Mouse (Mus musculus): ENCODE measurements at regions not wholly inside any gene's neighbourhood (a gene's known extent, or its start where the extent isn't known, plus 50 kb on each side); places are given as distances from the start of the nearest gene placed in this dataset.
A peak's percentile ranks its signal among the peaks of the same experiment; 100 is the strongest.

- peak; percentile 55 for DNase-seq (ENCODE audit: low read depth, low spot score)
- TF ChIP-seq MYC (IDR thresholded peaks at IDR 0.05; ENCODE audit: low read depth, low read length) (peak; percentile 51; the same call in 1 of the 2 replicates), KAT2A (conservative IDR thresholded peaks at IDR 0.05; ENCODE audit: low read depth, low read length) (no peak), MXI1 (IDR thresholded peaks at IDR 0.05; ENCODE audit: low read depth, low read length) (0 out of 2 replicates have a peak, but pooled peaks have one; percentile 3), POLR2A (IDR thresholded peaks at IDR 0.05; ENCODE audit: control insufficient read depth in 1 of 2, insufficient read depth in 1 of 2, low read depth in 1 of 2, low read length in 2 of 2, poor library complexity in 1 of 2) (no peak), EP300 (IDR thresholded peaks at IDR 0.05; ENCODE audit: low read depth in 1 of 2, low read length in 2 of 2) (peak; percentile 72 to 83), POLR2AphosphoS5 (IDR thresholded peaks at IDR 0.05; ENCODE audit: borderline replicate concordance, low read depth, low read length) (no peak), ZC3H11A (IDR thresholded peaks at IDR 0.05; ENCODE audit: low read depth, low read length) (0 out of 2 replicates have a peak, but pooled peaks have one; percentile 9), ETS1 (IDR thresholded peaks at IDR 0.05; ENCODE audit: low read depth, low read length) (peak; percentile 69; the same call in 1 of the 2 replicates), SMC3 (IDR thresholded peaks at IDR 0.05; ENCODE audit: low read depth, low read length) (no peak), BHLHE40 (IDR thresholded peaks at IDR 0.05; ENCODE audit: borderline replicate concordance, low read depth, low read length) (peak; percentile 30; the same call in 1 of the 2 replicates), TAL1 (IDR thresholded peaks at IDR 0.05; ENCODE audit: low read length) (peak; percentile 55), GATA1 (IDR thresholded peaks at IDR 0.05; ENCODE audit: low read depth, low read length) (peak; percentile 73), RCOR1 (IDR thresholded peaks at IDR 0.05; ENCODE audit: low read depth, low read length) (peak; percentile 72), ELF1 (IDR thresholded peaks at IDR 0.05; ENCODE audit: low read depth, low read length) (no peak), MAX (IDR thresholded peaks at IDR 0.05; ENCODE audit: low read length) (no peak), TCF12 (IDR thresholded peaks at IDR 0.05; ENCODE audit: low read depth, low read length) (peak; percentile 58; the same call in 1 of the 2 replicates), HCFC1 (IDR thresholded peaks at IDR 0.05; ENCODE audit: low read depth, low read length) (no peak), MEF2A (IDR thresholded peaks at IDR 0.05; ENCODE audit: extremely low read depth, insufficient replicate concordance, low read depth, low read length, poor library complexity, severe bottlenecking) (no peak), ZKSCAN1 (IDR thresholded peaks at IDR 0.05; ENCODE audit: low read depth, low read length) (no peak)
- Histone ChIP-seq H3K9ac (ENCODE audit: control insufficient read depth, low read depth, low read length, poor library complexity, severe bottlenecking) (no peak overlapping the region), H3K27ac (ENCODE audit: control insufficient read depth, low read depth, low read length) (peak overlapping the region; percentile 66), H3K4me1 (ENCODE audit: control insufficient read depth in 1 of 2, insufficient read depth in 2 of 2, low read length in 2 of 2) (peaks cover 0 to 14% of the 10 kb centered on the region in 2 experiments; a peak in 2 of 4 replicates), H3K9me3 (replicated peaks; ENCODE audit: insufficient read depth, low read length) (no peaks in the 10 kb centered on the region), H3K4me3 (ENCODE audit: control insufficient read depth in 1 of 2, insufficient read depth in 1 of 2, low read depth in 2 of 2, low read length in 2 of 2) (peak overlapping the region; percentile 16 to 29), H3K27me3 (ENCODE audit: control insufficient read depth in 1 of 2, insufficient read depth in 2 of 2, low read length in 2 of 2) (peaks cover 0 to 1% of the 10 kb centered on the region in 2 experiments; a peak in 2 of 4 replicates), H3K36me3 (ENCODE audit: control insufficient read depth in 1 of 2, insufficient read depth in 2 of 2, low read length in 2 of 2) (peaks cover 0 to 15% of the 10 kb centered on the region in 2 experiments; a peak in 2 of 4 replicates), H3K79me2 (ENCODE audit: control insufficient read depth, insufficient read depth, low read length, poor library complexity) (no peaks in the 10 kb centered on the region)
Measured at GRCm38 (mm10) chr2:72813282-72813974, 166.8 kb downstream of the Sp3 start.

DNA sequence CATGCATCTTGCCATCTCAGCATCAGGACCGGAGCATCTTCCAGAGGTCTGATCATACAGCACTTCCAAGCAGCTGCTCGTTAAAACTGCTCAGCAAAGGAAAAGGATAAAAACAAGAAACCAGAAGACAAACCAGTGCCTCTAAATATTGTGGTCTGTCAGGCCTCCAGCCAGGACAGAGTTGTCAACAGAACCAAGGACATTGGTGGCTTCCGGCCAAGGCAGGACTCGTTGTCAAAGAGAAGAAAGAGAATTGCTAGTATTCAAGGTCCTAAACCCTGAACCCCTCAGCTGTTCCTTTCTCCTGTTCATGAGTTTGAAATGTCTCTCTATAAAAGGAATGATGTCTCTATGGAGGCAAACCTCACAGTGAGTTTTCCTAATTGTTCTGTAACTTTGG is 155.0 kb downstream of the Sp3 start:
- no peaks in the 10 kb centered on the region for H3K79me2 ChIP-seq (ENCODE audit: control insufficient read depth, insufficient read depth, low read length, poor library complexity)
- no peak overlapping the region for H3K27ac ChIP-seq (ENCODE audit: control insufficient read depth, low read depth, low read length)
- TF ChIP-seq MAX (IDR thresholded peaks at IDR 0.05; ENCODE audit: low read length) (no peak), CHD1 (IDR thresholded peaks at IDR 0.05; ENCODE audit: low read depth, low read length) (no peak), MXI1 (IDR thresholded peaks at IDR 0.05; ENCODE audit: low read depth, low read length) (no peak), MEF2A (IDR thresholded peaks at IDR 0.05; ENCODE audit: extremely low read depth, insufficient replicate concordance, low read depth, low read length, poor library complexity, severe bottlenecking) (no peak)
- no peaks in the 10 kb centered on the region for H3K9me3 ChIP-seq (replicated peaks; ENCODE audit: insufficient read depth, low read length)
- no peaks in the 10 kb centered on the region for H3K36me3 ChIP-seq (ENCODE audit: control insufficient read depth in 1 of 2, insufficient read depth in 2 of 2, low read length in 2 of 2)
- H3K27me3 ChIP-seq (ENCODE audit: control insufficient read depth in 1 of 2, insufficient read depth in 2 of 2, low read length in 2 of 2), result peaks cover 0 to 3% of the 10 kb centered on the region in 2 experiments; a peak in 2 of 4 replicates
- no peak overlapping the region for H3K4me3 ChIP-seq (ENCODE audit: control insufficient read depth in 1 of 2, insufficient read depth in 1 of 2, low read depth in 2 of 2, low read length in 2 of 2)
- no peak overlapping the region for H3K9ac ChIP-seq (ENCODE audit: control insufficient read depth, low read depth, low read length, poor library complexity, severe bottlenecking)
- DNase-seq (ENCODE audit: low read depth, low spot score), result no peak
- H3K4me1 ChIP-seq (ENCODE audit: control insufficient read depth in 1 of 2, insufficient read depth in 2 of 2, low read length in 2 of 2), result no peaks in the 10 kb centered on the region

All from MEL (cell line).